Mouse (Mus musculus): ENCODE data around the gene Ctsd. TPM values are rescaled to one million over a fixed set of nuclear protein-coding genes. Genes with fewer than 3 reads are reported as not detected.

Ctsd gene
- polyA plus RNA-seq, 1 experiment: 78.7 TPM

DNA sequence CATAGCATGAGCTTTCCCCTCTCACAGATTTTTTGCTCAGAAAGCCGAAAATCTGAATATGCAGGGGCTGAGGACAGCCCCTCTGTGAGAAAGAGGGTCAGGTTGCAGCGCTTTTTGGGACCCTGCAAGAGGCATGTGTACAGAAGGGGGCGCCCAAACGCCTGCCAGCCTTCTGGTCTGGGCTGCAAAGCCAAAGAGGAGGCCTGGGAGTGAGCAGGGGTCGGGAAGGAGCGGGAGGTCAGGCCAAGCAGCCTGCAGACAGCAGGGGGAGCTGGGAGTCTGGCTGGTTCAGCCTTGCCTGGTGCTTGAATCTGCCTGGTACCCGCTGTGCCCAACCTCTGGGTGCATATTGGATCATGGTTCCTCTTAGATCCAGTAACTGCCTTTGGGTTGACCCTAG is 40.4 kb upstream of the Ctsd start:
- H3K4me1 ChIP-seq (ENCODE audit: control insufficient read depth, insufficient read depth, low read length): no peaks in the 10 kb centered on the region
- no peaks in the 10 kb centered on the region for H3K27me3 ChIP-seq (ENCODE audit: control insufficient read depth, insufficient read depth, low read length)
- H3K36me3 ChIP-seq (ENCODE audit: control insufficient read depth, insufficient read depth, low read length): no peaks in the 10 kb centered on the region
- no peak overlapping the region for H3K4me3 ChIP-seq (ENCODE audit: control insufficient read depth, low read depth, low read length)
- TF ChIP-seq CTCF (IDR thresholded peaks at IDR 0.05; ENCODE audit: control insufficient read depth, insufficient read depth, insufficient replicate concordance, low read depth, low read length) (no peak), POLR2A (IDR thresholded peaks at IDR 0.05; ENCODE audit: control insufficient read depth, low read depth, low read length) (no peak)
- H3K27ac ChIP-seq (ENCODE audit: control insufficient read depth, insufficient read depth, low read depth, low read length): no peak overlapping the region

- peak; percentile 26; the same call in 1 of the 2 replicates for TF ChIP-seq CTCF (IDR thresholded peaks at IDR 0.05; ENCODE audit: control insufficient read depth, insufficient read depth, insufficient replicate concordance, low read depth, low read length)
- TF ChIP-seq POLR2A (IDR thresholded peaks at IDR 0.05; ENCODE audit: control insufficient read depth, low read depth, low read length): no peak
- Histone ChIP-seq H3K27ac (ENCODE audit: control insufficient read depth, insufficient read depth, low read depth, low read length) (no peak overlapping the region), H3K4me3 (ENCODE audit: control insufficient read depth, low read depth, low read length) (no peak overlapping the region), H3K4me1 (ENCODE audit: control insufficient read depth, insufficient read depth, low read length) (no peaks in the 10 kb centered on the region), H3K27me3 (ENCODE audit: control insufficient read depth, insufficient read depth, low read length) (no peaks in the 10 kb centered on the region), H3K36me3 (ENCODE audit: control insufficient read depth, insufficient read depth, low read length) (no peaks in the 10 kb centered on the region)
Measured at GRCm38 (mm10) chr7:142425641-142426213, 37.9 kb upstream of the Ctsd start.

DNA sequence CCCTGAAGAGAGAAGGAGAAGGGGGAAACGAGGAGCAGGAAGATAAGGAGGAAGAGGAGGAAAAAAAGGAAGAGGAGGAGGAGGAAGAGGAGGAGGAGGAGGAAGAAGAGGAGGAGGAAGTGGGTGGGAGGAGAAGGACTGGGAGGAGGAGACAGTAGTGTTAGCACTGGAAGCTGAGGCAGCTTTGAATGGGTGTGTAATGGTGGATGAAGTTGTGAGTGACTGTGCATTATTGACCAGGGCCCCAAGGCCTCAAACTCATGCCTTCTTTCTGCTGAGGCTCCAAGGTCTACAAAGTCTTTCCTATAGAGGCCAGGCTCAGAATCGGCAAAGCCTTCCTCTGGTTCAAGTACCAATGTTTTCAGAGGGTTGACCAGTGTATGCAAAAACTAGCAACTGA is 34.0 kb upstream of the Ctsd start:
- Histone ChIP-seq H3K36me3 (ENCODE audit: control insufficient read depth, insufficient read depth, low read length) (no peaks in the 10 kb centered on the region), H3K4me1 (ENCODE audit: control insufficient read depth, insufficient read depth, low read length) (no peaks in the 10 kb centered on the region), H3K27ac (ENCODE audit: control insufficient read depth, insufficient read depth, low read depth, low read length) (no peak overlapping the region), H3K27me3 (ENCODE audit: control insufficient read depth, insufficient read depth, low read length) (no peaks in the 10 kb centered on the region), H3K4me3 (ENCODE audit: control insufficient read depth, low read depth, low read length) (no peak overlapping the region)
- TF ChIP-seq POLR2A (IDR thresholded peaks at IDR 0.05; ENCODE audit: control insufficient read depth, low read depth, low read length) (no peak), CTCF (IDR thresholded peaks at IDR 0.05; ENCODE audit: control insufficient read depth, insufficient read depth, insufficient replicate concordance, low read depth, low read length) (no peak)

DNA sequence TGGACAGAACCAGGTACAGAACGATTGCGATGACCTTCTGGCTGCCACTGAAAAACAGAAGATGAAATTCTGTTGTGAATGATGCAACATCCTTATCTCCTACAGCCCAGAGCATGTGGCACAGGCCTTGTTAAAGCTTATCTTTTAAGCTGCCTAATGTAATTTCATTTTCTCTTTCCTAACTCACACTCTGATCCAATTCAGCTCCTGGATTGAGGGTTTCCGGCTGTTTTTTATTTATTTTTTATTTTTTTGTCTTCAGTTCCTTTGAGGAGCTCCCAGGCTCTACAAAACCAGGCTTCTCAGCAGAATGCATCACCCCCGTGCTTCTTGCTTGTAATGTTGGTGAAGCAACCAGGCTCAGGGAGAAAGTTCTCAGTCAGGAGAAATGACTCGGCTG is 32.0 kb upstream of the Ctsd start:
- Histone ChIP-seq H3K27ac (ENCODE audit: control insufficient read depth, insufficient read depth, low read depth, low read length) (no peak overlapping the region), H3K4me1 (ENCODE audit: control insufficient read depth, insufficient read depth, low read length) (no peaks in the 10 kb centered on the region), H3K36me3 (ENCODE audit: control insufficient read depth, insufficient read depth, low read length) (no peaks in the 10 kb centered on the region), H3K4me3 (ENCODE audit: control insufficient read depth, low read depth, low read length) (no peak overlapping the region), H3K27me3 (ENCODE audit: control insufficient read depth, insufficient read depth, low read length) (no peaks in the 10 kb centered on the region)
- TF ChIP-seq CTCF (IDR thresholded peaks at IDR 0.05; ENCODE audit: control insufficient read depth, insufficient read depth, insufficient replicate concordance, low read depth, low read length): no peak
- TF ChIP-seq POLR2A (IDR thresholded peaks at IDR 0.05; ENCODE audit: control insufficient read depth, low read depth, low read length): no peak

GRCm38 (mm10) chr7:142418679-142419078 is 30.8 kb upstream of the Ctsd start:
- no peaks in the 10 kb centered on the region for H3K36me3 ChIP-seq (ENCODE audit: control insufficient read depth, insufficient read depth, low read length)
- no peak for TF ChIP-seq CTCF (IDR thresholded peaks at IDR 0.05; ENCODE audit: control insufficient read depth, insufficient read depth, insufficient replicate concordance, low read depth, low read length)
- no peak for TF ChIP-seq POLR2A (IDR thresholded peaks at IDR 0.05; ENCODE audit: control insufficient read depth, low read depth, low read length)
- H3K4me1 ChIP-seq (ENCODE audit: control insufficient read depth, insufficient read depth, low read length): no peaks in the 10 kb centered on the region
- no peaks in the 10 kb centered on the region for H3K27me3 ChIP-seq (ENCODE audit: control insufficient read depth, insufficient read depth, low read length)
- no peak overlapping the region for H3K27ac ChIP-seq (ENCODE audit: control insufficient read depth, insufficient read depth, low read depth, low read length)
- H3K4me3 ChIP-seq (ENCODE audit: control insufficient read depth, low read depth, low read length): no peak overlapping the region

DNA sequence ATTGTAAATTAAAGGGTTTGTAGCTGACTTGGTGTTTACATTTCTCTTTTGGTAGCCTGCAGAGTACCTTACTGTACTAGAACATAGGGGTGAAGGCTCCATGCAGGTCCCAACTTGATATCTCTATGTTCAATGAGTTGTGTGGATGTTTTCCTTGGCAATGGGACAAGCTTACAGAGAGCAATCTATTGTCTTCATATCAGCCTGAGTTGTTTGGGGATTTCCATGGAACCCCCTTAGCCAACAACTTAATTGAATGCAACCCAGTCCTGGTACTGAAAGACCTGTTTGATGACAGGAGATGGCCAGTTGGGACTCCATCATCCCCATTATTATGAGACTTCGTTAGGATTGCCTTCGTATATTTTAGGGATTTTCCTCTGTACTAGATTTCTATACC is 30.2 kb upstream of the Ctsd start:
- TF ChIP-seq CTCF (IDR thresholded peaks at IDR 0.05; ENCODE audit: control insufficient read depth, insufficient read depth, insufficient replicate concordance, low read depth, low read length) (no peak), POLR2A (IDR thresholded peaks at IDR 0.05; ENCODE audit: control insufficient read depth, low read depth, low read length) (no peak)
- H3K27ac ChIP-seq (ENCODE audit: control insufficient read depth, insufficient read depth, low read depth, low read length): no peak overlapping the region
- H3K4me3 ChIP-seq (ENCODE audit: control insufficient read depth, low read depth, low read length): no peak overlapping the region
- H3K4me1 ChIP-seq (ENCODE audit: control insufficient read depth, insufficient read depth, low read length): no peaks in the 10 kb centered on the region
- H3K36me3 ChIP-seq (ENCODE audit: control insufficient read depth, insufficient read depth, low read length): no peaks in the 10 kb centered on the region
- H3K27me3 ChIP-seq (ENCODE audit: control insufficient read depth, insufficient read depth, low read length): no peaks in the 10 kb centered on the region

DNA sequence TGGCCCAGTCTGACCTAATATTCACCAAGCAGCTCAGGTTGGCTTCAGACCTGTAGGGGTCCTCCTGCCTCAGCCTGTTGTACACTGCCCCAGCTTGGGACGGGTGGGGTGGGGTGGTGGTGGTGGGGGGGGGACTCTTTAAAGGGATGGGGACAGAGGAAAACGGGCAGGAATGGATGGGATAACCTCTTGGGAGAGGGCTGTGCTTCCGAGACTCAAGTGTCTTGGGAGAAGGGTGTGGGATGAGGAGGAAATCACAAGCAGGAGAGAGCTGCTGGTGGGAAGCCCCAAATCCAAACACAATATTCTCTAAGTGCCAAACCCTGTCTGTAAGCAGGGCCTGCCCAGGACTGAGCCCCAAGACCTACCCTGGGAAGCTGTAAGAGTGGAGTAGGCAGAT is 28.4 kb upstream of the Ctsd start:
- H3K36me3 ChIP-seq (ENCODE audit: control insufficient read depth, insufficient read depth, low read length): no peaks in the 10 kb centered on the region
- H3K4me1 ChIP-seq (ENCODE audit: control insufficient read depth, insufficient read depth, low read length): no peaks in the 10 kb centered on the region
- TF ChIP-seq CTCF (IDR thresholded peaks at IDR 0.05; ENCODE audit: control insufficient read depth, insufficient read depth, insufficient replicate concordance, low read depth, low read length): no peak
- no peak for TF ChIP-seq POLR2A (IDR thresholded peaks at IDR 0.05; ENCODE audit: control insufficient read depth, low read depth, low read length)
- no peak overlapping the region for H3K4me3 ChIP-seq (ENCODE audit: control insufficient read depth, low read depth, low read length)
- no peaks in the 10 kb centered on the region for H3K27me3 ChIP-seq (ENCODE audit: control insufficient read depth, insufficient read depth, low read length)
- H3K27ac ChIP-seq (ENCODE audit: control insufficient read depth, insufficient read depth, low read depth, low read length): no peak overlapping the region

DNA sequence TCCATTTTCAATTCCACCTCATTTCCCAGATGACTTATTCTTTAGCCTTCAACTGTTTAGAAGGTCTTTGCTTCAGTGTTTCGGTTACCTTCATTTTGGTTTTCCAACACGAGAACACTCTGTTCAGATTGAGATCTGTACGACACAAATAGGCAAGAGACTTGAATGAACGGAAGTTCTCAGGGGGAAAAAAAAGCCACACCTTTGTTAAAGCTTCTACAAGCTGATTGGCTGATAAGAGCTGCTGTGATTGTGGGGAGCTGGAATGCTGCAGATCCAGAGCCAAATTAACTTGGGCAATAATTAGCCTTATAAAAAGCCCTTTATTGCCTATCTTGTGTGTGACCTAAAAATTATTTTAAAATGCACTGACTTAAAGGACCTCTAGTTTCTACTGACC is 27.5 kb upstream of the Ctsd start:
- no peaks in the 10 kb centered on the region for H3K27me3 ChIP-seq (ENCODE audit: control insufficient read depth, insufficient read depth, low read length)
- no peaks in the 10 kb centered on the region for H3K36me3 ChIP-seq (ENCODE audit: control insufficient read depth, insufficient read depth, low read length)
- no peak for TF ChIP-seq POLR2A (IDR thresholded peaks at IDR 0.05; ENCODE audit: control insufficient read depth, low read depth, low read length)
- no peak overlapping the region for H3K4me3 ChIP-seq (ENCODE audit: control insufficient read depth, low read depth, low read length)
- H3K27ac ChIP-seq (ENCODE audit: control insufficient read depth, insufficient read depth, low read depth, low read length): no peak overlapping the region
- H3K4me1 ChIP-seq (ENCODE audit: control insufficient read depth, insufficient read depth, low read length): no peaks in the 10 kb centered on the region

Data from testis, adult 2 months (tissue).